Mouse (Mus musculus) hindbrain, postnatal 0 days (tissue): ENCODE measurements around the gene Gm14151. TPM values are rescaled to one million over a fixed set of nuclear protein-coding genes. Genes with fewer than 3 reads are reported as not detected.
A peak's percentile ranks its signal among the peaks of the same experiment; 100 is the strongest.
"Not testable (repeated sequence)": the region's sequence is repeated elsewhere in the genome, so short reads cannot be mapped to it uniquely, and the experiment has no call there.

ENCODE experiments used
- ATAC-seq: fragments of 200-750 bp; cut with Nextera tagmentation; 2 replicates; pipeline ENCODE4 v1.8.0; 2017; ENCODE audit warnings: mild to moderate bottlenecking, moderate TSS enrichment, moderate library complexity
- DNase-seq: peaks from one replicate; pipeline ENCODE4 v3.0.0-alpha.2; 2015; ENCODE audit warnings: low spot score
- H3K27ac ChIP-seq: fragments of 300-500 bp; sonication (generic); 2 replicates; pipeline ENCODE4 v1.5.1; 2014; ENCODE audit warnings: mild to moderate bottlenecking
- H3K27me3 ChIP-seq: fragments of 300-500 bp; sonication (generic); 2 replicates; pipeline ENCODE4 v1.6.1; 2014; ENCODE audit warnings: low read length, mixed read lengths; ENCODE audit not compliant: insufficient read depth
- H3K36me3 ChIP-seq: fragments of 300-500 bp; sonication (generic); 2 replicates; pipeline ENCODE4 v1.6.1; 2014; ENCODE audit warnings: low read length, mixed read lengths; ENCODE audit not compliant: insufficient read depth
- H3K4me1 ChIP-seq: fragments of 300-500 bp; sonication (generic); 2 replicates; pipeline ENCODE4 v1.6.1; 2014; ENCODE audit warnings: antibody characterized with exemption, low read length, mixed read lengths; ENCODE audit not compliant: insufficient read depth
- H3K4me2 ChIP-seq: fragments of 300-500 bp; sonication (generic); 2 replicates; pipeline ENCODE4 v1.6.1; 2014; ENCODE audit warnings: low read depth, mild to moderate bottlenecking, low read length, moderate library complexity, mixed read lengths
- H3K4me3 ChIP-seq: fragments of 300-500 bp; sonication (generic); 2 replicates; pipeline ENCODE4 v1.5.1; 2014; ENCODE audit warnings: low read length
- H3K9ac ChIP-seq: fragments of 300-500 bp; sonication (generic); replicated peaks from 2 replicates; pipeline ENCODE4 v1.6.1; 2014; ENCODE audit warnings: mild to moderate bottlenecking, low read length, moderate library complexity, mixed read lengths
- H3K9me3 ChIP-seq: fragments of 300-500 bp; sonication (generic); 2 replicates; pipeline ENCODE4 v1.6.1; 2016; ENCODE audit warnings: low read length, mixed read lengths
- CTCF ChIP-seq: IDR thresholded peaks from 2 replicates; pipeline ENCODE4 v1.5.1; 2016; ENCODE audit warnings: antibody characterized with exemption, control low read depth, low read depth
- WGBS: fragments of 180-500 bp; shearing (Covaris S2); extraction: QIAGEN DNeasy Blood & Tissue Kit; methylation state at CpG from one replicate; pipeline ENCODE4 v1.1.7; 2014; 5-methylcytosine and 5-hydroxymethylcytosine counted together
- polyA plus RNA-seq: library from polyadenylated mRNA; unstranded; fragments of >200 nt; fragmentation: Nextera tagmentation; extraction: Ambion mirVana; gene quantifications from 2 replicates; pipeline ENCODE4 v1.2.1, GENCODE M21; 2015
- total RNA-seq: library from RNA; depleted of rRNA; stranded (reverse); fragments of >200 nt; gene quantifications from 2 replicates; pipeline ENCODE4 v1.2.3, GENCODE M21; 2014; rRNA removed

Gm14151 gene
- total RNA-seq (not detected in 2 replicates), polyA plus RNA-seq (not detected in 2 replicates)

GRCm38 (mm10) chr2:151092250-151092649 lies at the start of gene Gm14151:
Gm14151 (minus strand) TSS chr2:151092350.
- not testable (repeated sequence) for H3K4me2 ChIP-seq, H3K4me3 ChIP-seq, ATAC-seq, DNase-seq, H3K27me3 ChIP-seq, H3K9me3 ChIP-seq, H3K4me1 ChIP-seq, H3K36me3 ChIP-seq, H3K9ac ChIP-seq, H3K27ac ChIP-seq
- no CpG with 5 or more reads among the region's 3 CpGs for WGBS

DNA sequence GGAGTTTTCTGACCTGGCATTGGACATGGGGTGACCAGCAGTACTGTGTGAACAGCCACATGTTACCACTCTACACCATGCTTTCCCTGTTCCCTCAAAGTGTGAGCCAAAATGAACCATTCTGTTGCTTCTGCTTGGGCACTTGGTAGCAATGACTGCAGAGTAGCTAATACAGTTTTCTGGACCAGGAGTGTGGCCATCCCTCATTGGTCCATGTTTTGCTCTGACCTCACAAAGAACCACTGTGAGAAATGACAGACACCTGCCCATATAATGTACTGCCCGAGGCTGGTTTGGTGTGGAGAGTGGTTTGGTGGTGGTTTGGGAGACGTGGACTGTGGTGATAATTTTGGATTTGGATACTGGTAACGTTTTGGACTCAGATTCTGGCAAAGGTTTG lies 5.8 kb upstream of the Gm14151 start, which contains the start of gene Gm14147:
Gm14147 (plus strand) TSS at position 301 of the 400 bp plus-strand sequence.
- H3K27ac ChIP-seq, H3K36me3 ChIP-seq, H3K9ac ChIP-seq, H3K4me2 ChIP-seq, H3K4me3 ChIP-seq, H3K4me1 ChIP-seq, ATAC-seq, H3K9me3 ChIP-seq, H3K27me3 ChIP-seq, DNase-seq: not testable (repeated sequence)
- WGBS = no CpG with 5 or more reads among the region's 3 CpGs

GRCm38 (mm10) chr2:151056637-151057036 lies 35.5 kb downstream of the Gm14151 start:
- Histone ChIP-seq H3K4me1 (no peaks in the 10 kb centered on the region), H3K4me2 (no peak overlapping the region), H3K4me3 (no peak overlapping the region), H3K27me3 (no peaks in the 10 kb centered on the region), H3K27ac (no peak overlapping the region), H3K36me3 (no peaks in the 10 kb centered on the region), H3K9me3 (0 out of 2 replicates have a peak, but pooled peaks cover 2% of the 10 kb centered on the region), H3K9ac (no peak overlapping the region)
- ATAC-seq (no peak), DNase-seq (no peak)
- 86% methylated on average over 1 of the region's 1 CpGs for WGBS
- no peak for TF ChIP-seq CTCF

DNA sequence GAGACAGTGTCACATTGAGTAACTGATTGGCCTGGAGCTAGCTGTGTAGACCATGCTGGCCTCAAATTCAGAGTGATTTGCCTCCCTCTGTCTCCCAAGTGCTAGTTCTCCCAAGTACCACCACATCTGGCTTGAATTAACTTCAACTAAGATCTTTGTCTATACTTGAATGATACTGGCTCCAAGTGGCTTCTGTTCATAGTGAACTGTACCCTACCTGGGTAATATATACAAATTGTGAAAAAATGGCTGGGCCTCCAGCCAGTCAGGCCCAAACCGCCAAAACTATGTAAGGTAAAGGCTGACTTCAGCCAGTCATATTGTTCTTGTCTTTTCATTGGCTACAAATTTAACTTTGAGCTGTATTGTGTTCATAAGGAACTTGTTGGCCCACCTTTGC lies 51.7 kb downstream of the Gm14151 start:
- no peak overlapping the region for H3K27ac ChIP-seq
- no peaks in the 10 kb centered on the region for H3K27me3 ChIP-seq
- H3K9ac ChIP-seq = no peak overlapping the region
- H3K9me3 ChIP-seq = no peaks in the 10 kb centered on the region
- WGBS = 93% methylated on average over 1 of the region's 1 CpGs
- 0 out of 2 replicates have a peak, but pooled peaks cover 9% of the 10 kb centered on the region for H3K4me1 ChIP-seq
- DNase-seq (no peak), ATAC-seq (no peak)
- no peak overlapping the region for H3K4me3 ChIP-seq
- no peaks in the 10 kb centered on the region for H3K36me3 ChIP-seq
- no peak for TF ChIP-seq CTCF
- H3K4me2 ChIP-seq = 0 out of 2 replicates have a peak overlapping the region, but pooled peaks have one; percentile 85

GRCm38 (mm10) chr2:151039726-151040125 lies 52.4 kb downstream of the Gm14151 start:
- Histone ChIP-seq H3K27ac (peak overlapping the region; percentile 90), H3K4me3 (peak overlapping the region; percentile 80), H3K36me3 (no peaks in the 10 kb centered on the region), H3K9me3 (no peaks in the 10 kb centered on the region), H3K27me3 (no peaks in the 10 kb centered on the region), H3K9ac (peak overlapping the region; percentile 84), H3K4me2 (peak overlapping the region; percentile 85), H3K4me1 (0 out of 2 replicates have a peak, but pooled peaks cover 9% of the 10 kb centered on the region)
- 45% methylated on average over 8 of the region's 8 CpGs for WGBS
- peak; percentile 25 for ATAC-seq
- DNase-seq = peak; percentile 17
- no peak for TF ChIP-seq CTCF

DNA sequence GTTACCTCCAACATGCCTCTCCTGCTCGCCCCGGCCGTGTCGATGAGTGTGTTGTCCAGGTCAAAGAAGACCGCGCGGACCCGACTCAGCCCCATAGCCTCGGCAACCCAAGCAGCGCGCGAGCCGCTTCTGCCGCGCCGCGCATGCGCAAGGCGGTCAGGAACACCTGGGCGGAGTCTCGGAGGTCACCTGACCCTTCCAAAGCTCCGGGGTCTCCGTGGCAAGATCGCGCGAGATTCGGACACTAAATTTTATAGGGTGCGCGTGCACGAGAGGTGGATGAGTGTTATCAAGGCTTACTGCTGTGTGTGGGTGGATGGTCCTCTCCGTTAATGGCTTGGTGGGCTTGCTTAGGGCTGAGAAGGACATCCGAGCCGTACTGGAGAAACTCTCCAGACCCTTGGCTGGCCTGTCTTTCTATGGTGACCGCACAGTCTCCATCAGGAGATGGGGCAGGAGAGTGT lies 52.9 kb downstream of the Gm14151 start, which contains the start of the genes Ninl and Nanp:
Ninl (minus strand) TSS at position 151 of the 464 bp plus-strand sequence.
Nanp (minus strand) TSS at position 167 of the 464 bp plus-strand sequence.
- ATAC-seq (peak; percentile 97), DNase-seq (peak; percentile 98)
- H3K27ac ChIP-seq = peak within 1 kb of the TSS; percentile 90
- WGBS = under 1% methylated on average over 31 of the region's 34 CpGs
- no peaks in the 10 kb centered on the region for H3K9me3 ChIP-seq
- H3K27me3 ChIP-seq = no peaks in the 10 kb centered on the region
- H3K9ac ChIP-seq = peak within 1 kb of the TSS; percentile 85
- TF ChIP-seq CTCF = no peak
- H3K36me3 ChIP-seq = no peaks in the 10 kb centered on the region
- 0 out of 2 replicates have a peak, but pooled peaks cover 9% of the 10 kb centered on the region for H3K4me1 ChIP-seq
- H3K4me3 ChIP-seq = peak within 1 kb of the TSS; percentile 80
- peak within 1 kb of the TSS; percentile 85 for H3K4me2 ChIP-seq

- ATAC-seq = peak; percentile 84
- Histone ChIP-seq H3K27me3 (no peaks in the 10 kb centered on the region), H3K4me3 (peak overlapping the region; percentile 80), H3K4me2 (peak overlapping the region; percentile 85), H3K36me3 (no peaks in the 10 kb centered on the region), H3K27ac (peak overlapping the region; percentile 90), H3K4me1 (0 out of 2 replicates have a peak, but pooled peaks cover 9% of the 10 kb centered on the region), H3K9me3 (no peaks in the 10 kb centered on the region), H3K9ac (peak overlapping the region; percentile 85)
- 0% methylated on average over 30 of the region's 30 CpGs for WGBS
- no peak for TF ChIP-seq CTCF
- no peak for DNase-seq
Observed at GRCm38 (mm10) chr2:151038811-151039222, 53.3 kb downstream of the Gm14151 start.
